Mouse (Mus musculus) ES-E14 (cell line): ENCODE results near the gene 3110070M22Rik. TPM values are rescaled to one million over a fixed set of nuclear protein-coding genes. Genes with fewer than 3 reads are reported as not detected.

ENCODE experiments used
- DNase-seq: peaks from one replicate; pipeline ENCODE4 v3.0.0-alpha.2; 2013; ENCODE audit warnings: low read depth, low spot score
- H3K27ac ChIP-seq: 2 replicates; pipeline ENCODE4 v1.5.1; 2012; ENCODE audit warnings: low read depth, mild to moderate bottlenecking, low read length, moderate library complexity, mixed read lengths; ENCODE audit not compliant: poor library complexity, insufficient read depth, severe bottlenecking
- H3K36me3 ChIP-seq: 2 replicates; pipeline ENCODE4 v1.6.1; 2012; ENCODE audit warnings: mild to moderate bottlenecking, low read length, moderate library complexity, mixed read lengths; ENCODE audit not compliant: control insufficient read depth, poor library complexity, insufficient read depth, severe bottlenecking
- H3K4me1 ChIP-seq, 2 experiments: fragments of 150-350 bp in 1 of 2; sonication (generic) in 1 of 2; 2 replicates each; pipeline ENCODE4 v1.6.1; 2012; ENCODE audit warnings: low read length in 2 of 2, mild to moderate bottlenecking in 1 of 2, mixed read lengths in 1 of 2; ENCODE audit not compliant: control insufficient read depth in 2 of 2, insufficient read depth in 2 of 2, poor library complexity in 1 of 2
- H3K4me3 ChIP-seq, 2 experiments: fragments of 150-350 bp in 1 of 2; sonication (generic) in 1 of 2; 2 replicates each; pipeline ENCODE4 v1.5.1; 2012; ENCODE audit warnings: low read length in 2 of 2, low read depth in 1 of 2, mild to moderate bottlenecking in 1 of 2, mixed read lengths in 1 of 2; ENCODE audit not compliant: insufficient read depth in 1 of 2, poor library complexity in 1 of 2, severe bottlenecking in 1 of 2
- H3K9ac ChIP-seq: 2 replicates; pipeline ENCODE4 v1.6.1; 2012; ENCODE audit warnings: low read depth, mild to moderate bottlenecking, low read length, mixed read lengths; ENCODE audit not compliant: poor library complexity, insufficient read depth, severe bottlenecking
- H3K9me3 ChIP-seq: fragments of 150-350 bp; sonication (generic); 2 replicates; pipeline ENCODE4 v1.6.1; 2012; ENCODE audit warnings: low read depth, mild to moderate bottlenecking, low read length; ENCODE audit not compliant: control insufficient read depth, insufficient read depth
- CHD2 ChIP-seq: IDR thresholded peaks from 2 replicates; pipeline ENCODE4 v1.6.1; 2014; ENCODE audit warnings: mild to moderate bottlenecking, low read depth, low read length, inconsistent platforms
- HCFC1 ChIP-seq: IDR thresholded peaks from 2 replicates; pipeline ENCODE4 v1.6.1; 2012; ENCODE audit warnings: low read length, inconsistent platforms, borderline replicate concordance; ENCODE audit not compliant: insufficient read depth
- MAFK ChIP-seq: IDR thresholded peaks from 2 replicates; pipeline ENCODE4 v1.6.1; 2014; ENCODE audit warnings: mild to moderate bottlenecking, low read depth, low read length, inconsistent platforms; ENCODE audit not compliant: insufficient read depth
- ZC3H11A ChIP-seq: IDR thresholded peaks from 2 replicates; pipeline ENCODE4 v1.6.1; 2012; ENCODE audit warnings: low read depth, mild to moderate bottlenecking, inconsistent platforms, low read length, borderline replicate concordance
- ZNF384 ChIP-seq: IDR thresholded peaks from 2 replicates; pipeline ENCODE4 v1.6.1; 2012; ENCODE audit warnings: low read depth, low read length, inconsistent platforms
- in situ Hi-C, 2 experiments: fragments of 600-800 bp; cut with MboI; formaldehyde crosslinking; loops; one replicate each; pipeline ENCODE4 v1.15.1; 2025; ENCODE audit warnings: low sequenced_read_pairs in 2 of 2, inconsistent platforms in 1 of 2; ENCODE audit not compliant: unreplicated experiment in 2 of 2
- total RNA-seq: library from RNA; depleted of rRNA; stranded (reverse); fragments of 300-350 nt; gene quantifications from 2 replicates; pipeline ENCODE4 v1.2.3, GENCODE M21; 2012; rRNA removed

The 3110070M22Rik gene
- total RNA-seq, 1 experiment = not detected

- no peaks in the 10 kb centered on the region for H3K4me1 ChIP-seq
- DNase-seq = no peak
- no peaks in the 10 kb centered on the region for H3K9me3 ChIP-seq
- H3K36me3 ChIP-seq = peaks cover 2% of the 10 kb centered on the region; the same call in 1 of the 2 replicates
- TF ChIP-seq ZNF384 (no peak), CHD2 (no peak), HCFC1 (no peak), ZC3H11A (no peak), MAFK (no peak)
- in situ Hi-C loops = no loop called here
- no peak overlapping the region for H3K9ac ChIP-seq
- H3K4me3 ChIP-seq = no peak overlapping the region
- no peak overlapping the region for H3K27ac ChIP-seq
Measured at GRCm38 (mm10) chr13:119455082-119455481, 33.1 kb downstream of the 3110070M22Rik start.

- H3K27ac ChIP-seq = no peak overlapping the region
- H3K4me3 ChIP-seq = no peak overlapping the region
- H3K9me3 ChIP-seq = no peaks in the 10 kb centered on the region
- no peaks in the 10 kb centered on the region for H3K4me1 ChIP-seq
- TF ChIP-seq ZC3H11A (no peak), MAFK (no peak), CHD2 (no peak), HCFC1 (no peak), ZNF384 (no peak)
- no peak overlapping the region for H3K9ac ChIP-seq
- in situ Hi-C loops = no loop called here
- DNase-seq = no peak
- peaks cover 2% of the 10 kb centered on the region; the same call in 1 of the 2 replicates for H3K36me3 ChIP-seq
Measured at GRCm38 (mm10) chr13:119453563-119453962, 34.6 kb downstream of the 3110070M22Rik start.

- H3K9ac ChIP-seq = no peak overlapping the region
- 0 out of 4 replicates have a peak, but pooled peaks cover 0 to 2% of the 10 kb centered on the region in 2 experiments for H3K4me1 ChIP-seq
- no peaks in the 10 kb centered on the region for H3K9me3 ChIP-seq
- no peak for TF ChIP-seq ZNF384
- no peak for TF ChIP-seq HCFC1
- TF ChIP-seq ZC3H11A = no peak
- no peak for TF ChIP-seq MAFK
- no peak for TF ChIP-seq CHD2
- in situ Hi-C loops = no loop called here
- no peak overlapping the region for H3K4me3 ChIP-seq
- H3K36me3 ChIP-seq = no peaks in the 10 kb centered on the region; the same call in 1 of the 2 replicates
- no peak overlapping the region for H3K27ac ChIP-seq
- DNase-seq = no peak
Measured at GRCm38 (mm10) chr13:119442244-119442643, 45.9 kb downstream of the 3110070M22Rik start.

Other genes with a start within 250 kb of the 3110070M22Rik start
- 15.0 and 25.6 TPM in 2 replicates for gene Paip1, start 59.8 kb downstream of the 3110070M22Rik start, total RNA-seq
- 25.0 and 28.9 TPM in 2 replicates for gene 4833420G17Rik, start 25.6 kb downstream of the 3110070M22Rik start, total RNA-seq
- gene Tmem267, start 344 bp downstream of the 3110070M22Rik start, total RNA-seq = 0.94 and 1.1 TPM in 2 replicates
- not detected in 2 replicates for gene Ccl28, start 135.4 kb upstream of the 3110070M22Rik start, total RNA-seq
- gene Hmgcs1, start 202.0 kb upstream of the 3110070M22Rik start, total RNA-seq = 43.0 and 58.6 TPM in 2 replicates